Mouse (Mus musculus) gastrocnemius, adult 2 months (tissue): Measurements from ENCODE around the gene Plcb3. TPM values are rescaled to one million over a fixed set of nuclear protein-coding genes. Genes with fewer than 3 reads are reported as not detected.
A peak's percentile ranks its signal among the peaks of the same experiment; 100 is the strongest.
"Not testable (repeated sequence)": the region's sequence is repeated elsewhere in the genome, so short reads cannot be mapped to it uniquely, and the experiment has no call there.

Experiments used
- DNase-seq: peaks from one replicate; pipeline ENCODE4 v3.0.0; 2022
- H3K27ac ChIP-seq: fragments of 200-600 bp; 2 replicates; pipeline ENCODE4 v1.8.1; 2022; ENCODE audit warnings: mild to moderate bottlenecking
- H3K4me3 ChIP-seq: fragments of 200-600 bp; 2 replicates; pipeline ENCODE4 v1.8.1; 2022; ENCODE audit warnings: mild to moderate bottlenecking, moderate library complexity
- CTCF ChIP-seq: fragments of 200-600 bp; IDR thresholded peaks from 2 replicates; pipeline ENCODE4 v1.8.1; 2022; ENCODE audit warnings: antibody characterized with exemption, mild to moderate bottlenecking, moderate library complexity
- intact Hi-C: fragments of 180-260 bp; cut with DNase I; formaldehyde crosslinking; loops from one replicate; pipeline ENCODE4 v1.15.1; 2025
- total RNA-seq, 2 experiments: library from RNA; stranded (reverse); gene quantifications; 2 replicates each; pipeline ENCODE4 v1.2.3; 2021

Gene Plcb3
- total RNA-seq, 2 experiments from 2014 or later: 9.1 to 11.0 TPM

GRCm38 (mm10) chr19:6997721-6998290, 21.5 kb upstream of the Plcb3 start:
- no peak for DNase-seq
- Histone ChIP-seq H3K4me3 (no peak overlapping the region), H3K27ac (no peak overlapping the region)
- intact Hi-C loops: loop anchor here (2.0 kb wide), 1 partner anchor 41 kb away; the partner anchor contains the start of gene Stip1
- no peak for TF ChIP-seq CTCF

- no peak for TF ChIP-seq CTCF
- peak within 1 kb of the TSS; percentile 88 for H3K4me3 ChIP-seq
Observed at GRCm38 (mm10) chr19:6996006-6996405, 19.7 kb upstream of the Plcb3 start, which contains the start of the genes Nudt22 and Trpt1. Gene Nudt22 (minus strand): TSS chr19:6996117. Gene Trpt1 (plus strand): TSS chr19:6996131.

GRCm38 (mm10) chr19:6995255-6995991, 19.2 kb upstream of the Plcb3 start:
- intact Hi-C loops: no loop called here
- TF ChIP-seq CTCF: no peak
- peak overlapping the region; percentile 88 for H3K4me3 ChIP-seq
- DNase-seq: peak; percentile 53
- H3K27ac ChIP-seq: peak overlapping the region; percentile 96

More at GRCm38 (mm10) chr19:6996006-6996405, 19.7 kb upstream of the Plcb3 start, which contains the start of the genes Nudt22 and Trpt1:
- peak within 1 kb of the TSS; percentile 96 for H3K27ac ChIP-seq
- DNase-seq: peak; percentile 95
- intact Hi-C loops: loop anchor here (2.0 kb wide), 1 partner anchor 43 kb away; the partner anchor contains the start of gene Stip1

GRCm38 (mm10) chr19:6994489-6994888, 18.2 kb upstream of the Plcb3 start:
- DNase-seq: no peak
- Histone ChIP-seq H3K27ac (peak overlapping the region; percentile 96; the same call in 1 of the 2 replicates), H3K4me3 (peak overlapping the region; percentile 88)
- intact Hi-C loops: no loop called here
- no peak for TF ChIP-seq CTCF

- no peak for DNase-seq
- TF ChIP-seq CTCF: no peak
- intact Hi-C loops: no loop called here
- no peak overlapping the region for H3K27ac ChIP-seq
- H3K4me3 ChIP-seq: no peak overlapping the region
Observed at GRCm38 (mm10) chr19:6994002-6994401, 17.7 kb upstream of the Plcb3 start.

GRCm38 (mm10) chr19:6993011-6993770, 16.9 kb upstream of the Plcb3 start:
- intact Hi-C loops: no loop called here
- TF ChIP-seq CTCF: no peak
- Histone ChIP-seq H3K27ac (peak overlapping the region; percentile 86), H3K4me3 (peak overlapping the region; percentile 89)
- no peak for DNase-seq

- no peak; the same call in 1 of the 2 replicates for TF ChIP-seq CTCF
- intact Hi-C loops: no loop called here
- H3K27ac ChIP-seq: peak within 1 kb of the TSS; percentile 86
- H3K4me3 ChIP-seq: peak within 1 kb of the TSS; percentile 89
- peak; percentile 97 for DNase-seq
Observed at GRCm38 (mm10) chr19:6992011-6992858, 16.0 kb upstream of the Plcb3 start, which contains the start of gene Dnajc4. Gene Dnajc4 (minus strand): TSS chr19:6992572.

- DNase-seq, intact Hi-C loops, H3K27ac ChIP-seq: not testable (repeated sequence)
- H3K4me3 ChIP-seq: peak overlapping the region; percentile 89; the same call in 1 of the 2 replicates
Observed at GRCm38 (mm10) chr19:6991166-6991565, 14.9 kb upstream of the Plcb3 start.

GRCm38 (mm10) chr19:6990712-6991111, 14.4 kb upstream of the Plcb3 start:
- Histone ChIP-seq H3K27ac (no peak overlapping the region), H3K4me3 (no peak overlapping the region)
- DNase-seq: no peak
- TF ChIP-seq CTCF: no peak
- intact Hi-C loops: no loop called here

GRCm38 (mm10) chr19:6989251-6989650, 13.0 kb upstream of the Plcb3 start:
- intact Hi-C loops: no loop called here
- DNase-seq: no peak
- TF ChIP-seq CTCF: no peak
- no peak overlapping the region for H3K4me3 ChIP-seq
- H3K27ac ChIP-seq: no peak overlapping the region

GRCm38 (mm10) chr19:6987904-6988285, 11.6 kb upstream of the Plcb3 start:
- Histone ChIP-seq H3K27ac (peak overlapping the region; percentile 91), H3K4me3 (peak overlapping the region; percentile 78)
- no peak for DNase-seq
- no peak for TF ChIP-seq CTCF
- intact Hi-C loops: no loop called here
